Mouse (Mus musculus) c-Kit-negative CD71-positive TER-119-positive erythroid progenitor cells, embryonic 14.5 days (primary cell): Measurements from ENCODE around the gene Olfr781.
"Not testable (repeated sequence)": the region's sequence is repeated elsewhere in the genome, so short reads cannot be mapped to it uniquely, and the experiment has no call there.

Experiments
- DNase-seq: peaks from one replicate; pipeline ENCODE4 v3.0.0-alpha.2; 2013; ENCODE audit warnings: low read depth, low spot score

Gene Olfr781

DNA sequence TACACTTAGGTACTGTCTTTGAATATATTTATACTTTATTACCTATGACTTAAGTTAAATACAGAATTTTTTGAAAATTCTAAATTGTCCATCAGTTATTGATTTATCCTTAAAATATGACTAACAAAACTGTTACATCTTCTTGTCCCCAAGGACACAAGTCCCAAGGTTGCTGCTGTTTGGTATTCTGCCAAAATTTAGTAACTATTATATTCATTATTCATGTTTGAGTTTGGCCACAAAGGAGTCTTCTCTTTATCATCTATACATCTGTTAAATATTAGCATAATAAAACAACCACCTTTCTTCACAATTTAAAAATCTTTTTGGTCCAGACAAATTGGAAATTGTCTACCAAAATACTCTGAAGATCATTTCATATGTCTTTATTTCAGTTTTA lies at the start of gene Olfr781:
Olfr781 (plus strand) TSS at position 301 of the 400 bp plus-strand sequence.
- DNase-seq, result no peak

DNA sequence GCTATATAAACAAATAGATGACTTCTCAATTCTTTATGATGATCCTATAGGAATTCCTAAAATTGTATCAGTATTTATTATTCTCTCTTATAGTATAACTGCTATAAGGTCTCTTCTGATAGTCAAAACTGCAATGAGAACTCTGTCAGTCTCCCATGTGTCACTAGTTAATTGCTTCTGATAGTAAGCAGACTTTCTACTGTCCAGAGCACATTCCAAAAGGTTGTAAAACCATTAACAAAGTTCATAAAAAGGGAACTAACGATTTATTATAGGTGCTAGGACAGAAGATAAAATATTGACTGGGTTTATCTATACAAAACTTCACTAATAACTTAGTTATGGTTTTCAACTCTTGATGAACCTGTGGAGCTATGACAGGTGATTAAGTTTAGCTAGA lies 15.7 kb upstream of the Olfr781 start:
- not testable (repeated sequence) for DNase-seq

DNA sequence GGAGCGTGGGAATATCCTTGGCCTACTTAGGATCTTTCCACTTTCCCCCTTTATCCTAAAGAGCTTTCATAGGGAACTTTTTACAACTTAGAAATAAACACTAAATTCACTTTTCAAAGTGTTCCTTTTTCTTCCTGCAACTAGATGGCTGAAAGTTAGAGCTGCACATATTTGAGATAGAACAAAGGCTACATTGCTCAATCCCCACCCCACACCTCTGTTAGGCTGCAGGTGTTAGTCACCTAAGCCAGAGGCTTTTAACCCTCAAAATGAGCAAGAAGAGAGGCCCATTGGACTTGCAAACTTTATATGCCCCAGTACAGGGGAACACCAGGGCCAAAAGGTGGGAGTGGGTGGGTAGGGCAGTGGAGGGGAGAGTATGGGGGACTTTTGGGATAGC lies 15.1 kb upstream of the Olfr781 start:
- DNase-seq, result not testable (repeated sequence)

DNA sequence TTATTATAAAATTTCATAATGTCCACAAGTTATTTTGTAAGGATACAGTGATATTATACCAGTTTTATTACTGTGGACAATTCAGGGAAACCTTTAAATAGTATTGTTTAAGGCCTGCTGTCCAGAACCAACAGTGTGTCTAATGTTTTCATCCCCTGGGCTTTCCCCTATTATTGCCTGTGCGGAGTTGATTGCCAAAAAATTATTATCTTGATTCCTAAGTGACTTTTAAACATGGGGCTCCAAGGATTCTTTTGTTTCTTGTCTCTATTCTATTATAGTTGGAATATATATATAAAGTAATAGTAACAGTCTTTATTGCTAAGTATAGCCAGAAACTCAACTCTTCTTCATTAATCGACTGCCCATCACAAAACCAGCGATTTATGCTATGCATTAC lies 10.8 kb upstream of the Olfr781 start, which contains the start of gene Olfr780:
Olfr780 (plus strand) TSS at position 301 of the 400 bp plus-strand sequence.
- no peak for DNase-seq

DNA sequence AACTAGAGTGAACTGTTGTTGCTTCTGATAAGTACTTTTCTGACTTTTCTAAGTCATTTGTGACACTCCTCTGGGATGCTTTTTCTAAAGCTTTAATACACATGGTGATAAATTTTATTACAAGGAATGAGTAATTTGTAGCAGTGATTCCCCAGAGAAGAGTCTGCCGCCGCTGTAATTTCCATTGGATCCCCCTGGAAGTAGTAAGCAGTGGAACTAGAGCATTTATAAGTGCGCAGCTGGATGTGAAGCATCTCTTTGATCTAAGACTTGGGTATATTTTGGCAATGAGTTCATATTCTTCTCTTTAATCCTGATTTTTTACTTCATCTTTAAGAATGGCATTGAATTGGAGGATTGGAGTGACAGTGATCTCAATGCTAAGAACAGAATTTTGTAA lies 19.9 kb downstream of the Olfr781 start, which contains the start of gene Olfr782:
Olfr782 (plus strand) TSS at position 301 of the 400 bp plus-strand sequence.
- DNase-seq, result no peak

DNA sequence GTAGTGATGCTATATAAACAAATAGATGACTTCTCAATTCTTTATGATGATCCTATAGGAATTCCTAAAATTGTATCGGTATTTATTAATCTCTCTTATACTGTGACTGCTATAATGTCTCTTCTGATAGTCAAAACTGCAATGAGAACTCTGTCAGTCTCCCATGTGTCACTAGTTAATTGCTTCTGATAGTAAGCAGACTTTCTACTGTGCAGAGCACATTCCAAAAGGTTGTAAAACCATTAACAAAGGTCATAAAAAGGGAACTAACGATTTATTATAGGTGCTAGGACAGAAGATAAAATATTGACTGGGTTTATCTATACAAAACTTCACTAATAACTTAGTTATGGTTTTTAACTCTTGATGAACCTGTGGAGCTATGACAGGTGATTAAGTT lies 23.8 kb downstream of the Olfr781 start:
- not testable (repeated sequence) for DNase-seq

DNA sequence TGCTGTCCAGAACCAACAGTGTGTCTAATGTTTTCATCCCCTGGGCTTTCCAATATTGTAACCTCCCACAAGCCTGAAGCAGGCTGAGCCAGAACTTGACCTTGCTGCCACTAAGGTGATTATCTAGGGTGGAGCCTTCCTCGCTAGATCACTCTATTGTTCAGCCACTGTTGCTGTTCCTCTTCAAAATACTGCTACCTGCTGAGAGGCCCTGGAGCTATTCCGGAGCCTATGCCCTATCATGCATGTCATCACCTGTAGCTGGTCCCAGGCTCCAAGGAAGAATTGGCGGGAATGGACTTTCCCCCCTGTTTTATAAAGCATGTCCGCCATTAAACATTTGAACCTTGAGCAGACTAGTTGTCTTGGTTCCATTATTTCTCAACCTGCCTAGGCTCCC lies 27.8 kb downstream of the Olfr781 start:
- DNase-seq, result not testable (repeated sequence)

DNA sequence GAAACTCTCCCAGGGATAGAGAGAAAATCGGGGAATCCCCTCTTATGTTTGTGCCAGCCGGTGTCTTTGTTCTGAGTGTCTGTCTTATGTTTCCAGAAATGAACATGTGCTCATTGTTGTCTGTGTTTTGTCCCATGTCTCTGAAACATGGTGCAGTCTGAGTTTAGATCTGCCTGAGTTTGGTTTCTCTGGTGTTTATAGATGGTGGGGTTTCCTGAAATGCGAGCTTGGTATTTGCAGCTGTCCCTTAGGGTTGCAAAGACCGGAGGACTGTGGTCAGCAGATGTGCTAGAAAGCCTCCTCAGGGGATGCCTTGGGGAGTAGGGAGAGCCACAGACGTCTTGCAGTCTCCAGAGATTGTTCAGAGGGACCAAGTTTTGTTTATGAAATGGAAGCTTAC lies 28.7 kb downstream of the Olfr781 start:
- DNase-seq, result no peak

DNA sequence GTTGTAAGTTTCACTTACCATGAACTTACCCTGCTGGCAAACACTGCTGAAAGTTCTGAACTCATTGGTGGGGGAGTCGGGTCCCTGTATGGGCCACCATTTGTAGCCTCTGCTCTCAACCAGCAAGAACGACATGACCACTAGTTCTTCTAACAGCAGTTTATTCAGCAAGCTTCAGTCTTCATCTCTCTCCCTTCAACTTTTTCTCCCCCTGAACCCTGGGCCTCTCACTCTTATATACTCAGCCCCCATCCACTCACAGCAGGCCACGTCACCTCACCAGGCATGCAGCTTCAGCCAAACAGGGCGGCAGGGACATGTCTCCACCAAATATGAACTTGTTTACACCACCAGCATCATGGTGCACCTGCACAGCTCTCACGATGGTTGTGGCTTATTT lies 45.4 kb downstream of the Olfr781 start:
- not testable (repeated sequence) for DNase-seq
